Mouse (Mus musculus) heart, postnatal 0 days (tissue): Measurements from ENCODE around the gene Zfp346.

Source experiments
- CTCF ChIP-seq: IDR thresholded peaks from 2 replicates; pipeline ENCODE4 v1.5.1; 2016; ENCODE audit warnings: antibody characterized with exemption, control low read depth, low read depth
- EP300 ChIP-seq: IDR thresholded peaks from 2 replicates; pipeline ENCODE4 v1.6.1; 2016; ENCODE audit warnings: antibody characterized with exemption, low read depth

GRCm38 (mm10) chr13:55063276-55063675 is 41.8 kb upstream of the Zfp346 start:
- TF ChIP-seq CTCF (no peak), EP300 (no peak)
